Mouse (Mus musculus): ENCODE measurements around the gene Cfap97d1.
"Not testable (repeated sequence)": the region's sequence is repeated elsewhere in the genome, so short reads cannot be mapped to it uniquely, and the experiment has no call there.

Gene Cfap97d1

DNA sequence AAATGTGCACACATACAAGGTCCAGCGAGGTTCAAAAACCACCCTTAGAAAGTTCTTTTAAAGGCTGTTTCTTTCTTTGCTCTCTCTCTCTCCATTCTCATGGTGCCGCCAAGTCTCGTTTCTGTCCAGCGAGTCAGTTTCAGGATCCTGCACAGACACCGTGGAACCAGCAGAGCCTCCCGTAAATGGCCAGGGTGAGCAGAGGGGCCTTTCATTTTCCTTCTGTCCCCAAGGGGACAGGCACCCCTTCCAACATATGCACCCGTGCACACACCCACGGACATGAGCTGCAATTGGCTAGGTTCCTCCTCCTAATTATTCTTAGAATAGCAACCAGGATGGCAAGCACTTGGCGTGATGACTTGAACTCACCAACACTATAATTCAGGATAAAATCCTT lies 10.6 kb upstream of the Cfap97d1 start:
- no peak for DNase-seq (ENCODE audit: extremely low read depth, low read depth, low spot score)

- no peak for DNase-seq (ENCODE audit: extremely low read depth, low read depth, low spot score)
Measured at GRCm38 (mm10) chr11:101974181-101974580, 9.9 kb upstream of the Cfap97d1 start.

GRCm38 (mm10) chr11:101974923-101975322 lies 9.2 kb upstream of the Cfap97d1 start:
- no peak for DNase-seq (ENCODE audit: extremely low read depth, low read depth, low spot score)

DNA sequence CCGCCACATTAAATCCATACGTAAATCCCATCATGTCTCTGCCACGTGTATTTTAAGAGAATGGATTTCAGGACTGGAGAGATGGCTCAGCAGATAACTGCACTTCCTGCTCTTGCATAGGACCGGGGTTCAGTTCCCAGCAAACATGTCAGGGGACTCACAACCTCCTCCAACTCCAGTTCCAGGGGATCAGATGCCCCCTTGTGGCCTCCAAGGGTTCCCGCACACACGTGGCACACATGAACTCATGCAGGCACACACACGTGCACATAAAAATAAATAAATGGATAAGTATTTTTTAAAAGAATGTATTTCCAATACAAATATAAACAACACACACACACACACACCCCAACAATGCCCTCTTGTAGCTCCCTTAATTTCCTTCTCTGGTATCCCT lies 7.1 kb upstream of the Cfap97d1 start:
- no peak for DNase-seq (ENCODE audit: extremely low read depth, low read depth, low spot score)

- DNase-seq (ENCODE audit: extremely low read depth, low read depth, low spot score): no peak
Measured at GRCm38 (mm10) chr11:101979140-101979539, 4.9 kb upstream of the Cfap97d1 start.

- DNase-seq (ENCODE audit: extremely low read depth, low read depth, low spot score): no peak
Measured at GRCm38 (mm10) chr11:101980603-101981157, 3.4 kb upstream of the Cfap97d1 start.

GRCm38 (mm10) chr11:101981850-101982249 lies 2.2 kb upstream of the Cfap97d1 start:
- no peak for DNase-seq (ENCODE audit: extremely low read depth, low read depth, low spot score)

- no peak for DNase-seq (ENCODE audit: extremely low read depth, low read depth, low spot score)
Measured at GRCm38 (mm10) chr11:101982981-101983411, 1.1 kb upstream of the Cfap97d1 start.

GRCm38 (mm10) chr11:101983431-101983921 lies 603 bp upstream of the Cfap97d1 start:
- DNase-seq (ENCODE audit: extremely low read depth, low read depth, low spot score): no peak

- DNase-seq (ENCODE audit: extremely low read depth, low read depth, low spot score): not testable (repeated sequence)
Measured at GRCm38 (mm10) chr11:101985450-101985849, 1.4 kb downstream of the Cfap97d1 start.

DNA sequence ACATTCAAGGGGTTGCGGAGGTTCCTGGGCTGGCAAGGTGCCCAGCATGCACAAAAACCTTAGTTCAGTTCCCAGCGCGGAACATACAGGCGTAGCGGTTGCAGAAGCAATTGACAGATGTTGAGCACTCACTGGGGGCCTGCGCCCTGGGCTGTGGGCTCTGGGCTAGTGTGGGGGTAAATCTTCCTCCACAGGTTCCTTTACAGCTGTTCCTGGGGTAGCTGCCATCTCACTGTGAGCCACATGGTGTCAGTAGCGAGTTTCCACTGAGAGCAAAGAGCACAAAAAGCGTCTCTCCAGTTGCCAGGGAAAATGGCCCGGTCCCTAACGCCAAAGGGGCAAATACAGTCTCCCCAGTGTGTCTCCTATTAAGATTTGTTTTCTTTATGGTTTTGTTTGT lies 1.9 kb downstream of the Cfap97d1 start:
- DNase-seq (ENCODE audit: extremely low read depth, low read depth, low spot score): no peak

DNA sequence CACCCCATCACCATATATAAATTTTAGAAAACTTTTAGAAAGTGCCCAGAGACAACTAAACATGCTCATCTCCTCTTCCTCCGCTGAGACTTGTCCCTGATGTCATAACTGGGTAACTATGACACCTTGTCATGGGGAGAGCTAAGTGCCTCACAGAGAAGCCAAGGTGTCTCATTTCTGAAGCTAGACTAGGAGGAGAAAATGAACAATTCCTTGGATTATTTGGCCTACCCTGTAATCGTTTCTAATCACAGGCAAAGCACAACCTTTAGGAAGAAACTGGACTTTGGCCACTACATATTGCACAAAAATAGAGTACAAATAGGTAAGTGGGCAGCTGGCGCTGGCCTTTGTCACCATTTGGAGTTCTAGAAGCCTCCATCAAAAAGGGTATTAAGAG lies 2.8 kb downstream of the Cfap97d1 start, which contains the start of gene Dusp3:
Gene Dusp3, minus strand, starts transcription at position 101 of the 400 bp plus-strand sequence.
- DNase-seq (ENCODE audit: extremely low read depth, low read depth, low spot score): no peak

GRCm38 (mm10) chr11:101990244-101990643 lies 6.2 kb downstream of the Cfap97d1 start:
- DNase-seq (ENCODE audit: extremely low read depth, low read depth, low spot score): no peak

DNA sequence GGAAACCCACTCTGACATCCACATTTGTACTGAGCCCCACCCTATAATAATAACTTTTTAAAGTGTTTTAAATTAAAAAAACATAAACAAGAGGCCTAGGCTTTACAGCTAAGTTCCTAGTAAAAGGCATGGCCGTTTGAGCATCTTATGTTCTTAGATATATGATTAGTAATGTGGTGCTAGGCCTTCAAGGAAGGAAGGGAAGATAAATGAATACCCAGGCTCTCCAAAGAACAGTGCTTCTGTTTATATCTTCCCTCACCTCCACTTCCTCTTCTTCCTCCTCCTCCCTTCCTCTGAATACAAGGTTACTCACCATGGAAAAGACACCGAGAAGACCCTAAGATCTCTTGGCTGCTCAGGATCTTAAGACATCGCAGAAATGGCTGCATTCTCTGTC lies 7.7 kb downstream of the Cfap97d1 start:
- no peak for DNase-seq (ENCODE audit: extremely low read depth, low read depth, low spot score)

DNA sequence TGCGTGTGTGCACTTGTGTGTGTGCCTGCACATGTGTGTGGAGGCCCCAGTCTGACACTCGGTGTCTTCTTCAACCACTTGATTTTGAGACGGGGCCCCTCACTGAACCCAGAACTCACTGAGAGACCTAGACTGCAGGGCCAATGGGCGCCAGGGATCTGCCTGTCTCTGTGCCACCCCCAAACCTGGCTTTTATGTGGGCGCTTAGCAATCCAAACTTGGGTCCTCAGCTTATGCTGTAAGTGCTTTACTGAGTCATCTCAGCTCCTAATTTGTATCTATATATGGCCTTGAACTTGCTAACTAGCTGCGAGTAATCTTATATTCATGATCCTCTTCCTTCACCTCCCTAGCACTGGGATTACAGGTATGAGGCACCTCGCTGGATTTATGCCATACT lies 8.3 kb downstream of the Cfap97d1 start:
- no peak for DNase-seq (ENCODE audit: extremely low read depth, low read depth, low spot score)

DNA sequence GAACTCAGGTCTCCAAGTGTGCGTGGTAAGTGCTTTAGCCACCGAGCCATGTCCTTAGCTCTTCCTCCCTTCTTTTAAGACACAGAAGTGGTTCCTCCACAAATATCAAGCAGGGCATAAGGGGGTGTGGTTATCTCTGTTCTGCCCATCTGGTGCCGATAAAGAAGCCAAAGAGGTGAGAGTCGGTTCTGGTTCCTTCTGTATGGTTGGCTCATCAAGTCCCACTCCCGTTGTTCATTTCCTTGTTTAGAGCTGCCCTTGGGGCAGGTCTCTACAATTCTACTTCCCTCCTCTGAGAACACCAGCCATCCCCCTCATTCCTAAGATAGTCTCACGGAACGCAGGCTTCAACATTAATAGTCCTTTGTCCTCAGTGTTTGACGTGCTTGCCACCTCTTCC lies 10.0 kb downstream of the Cfap97d1 start:
- DNase-seq (ENCODE audit: extremely low read depth, low read depth, low spot score): no peak

DNA sequence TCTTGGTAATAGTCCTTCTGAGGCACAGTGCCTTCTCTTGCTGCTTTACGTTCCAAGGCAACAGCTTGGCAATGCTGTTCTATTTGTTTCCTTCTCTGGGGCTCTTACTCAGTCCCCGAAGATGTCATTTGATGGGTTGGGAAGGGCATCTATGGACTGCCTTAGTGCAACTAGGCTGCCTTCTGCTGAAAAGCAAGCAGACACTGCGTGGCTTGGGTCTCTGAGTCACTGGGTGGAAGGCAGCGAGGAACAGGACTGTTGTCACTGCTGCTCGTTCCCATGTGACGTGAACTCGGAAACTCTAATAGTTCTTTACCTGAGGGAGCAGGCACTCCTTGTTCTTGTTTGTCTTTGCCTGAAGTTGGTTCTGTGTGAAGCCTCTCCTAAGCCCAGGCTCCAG lies 11.9 kb downstream of the Cfap97d1 start:
- no peak for DNase-seq (ENCODE audit: extremely low read depth, low read depth, low spot score)

DNA sequence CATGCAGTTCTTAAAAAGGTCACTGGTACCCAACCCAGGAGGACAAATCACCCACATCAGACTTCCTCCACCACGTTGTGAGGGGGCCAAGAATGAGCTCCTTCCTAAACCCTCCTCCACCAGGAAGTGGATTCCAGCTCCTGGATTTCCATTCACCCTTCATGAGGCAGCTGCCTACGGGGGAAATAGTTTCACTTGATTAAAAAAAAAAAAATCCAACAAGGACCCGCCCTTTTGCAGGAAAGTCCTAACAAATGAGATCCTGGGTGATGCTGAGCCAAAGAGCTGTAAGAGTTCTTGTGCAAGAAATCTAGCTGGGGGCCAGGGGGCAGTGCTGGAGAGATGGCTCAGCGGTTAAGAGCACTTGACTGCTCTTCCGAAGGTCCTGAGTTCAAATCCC lies 14.2 kb downstream of the Cfap97d1 start:
- DNase-seq (ENCODE audit: extremely low read depth, low read depth, low spot score): peak; percentile 42

- DNase-seq (ENCODE audit: extremely low read depth, low read depth, low spot score): peak; percentile 5
Measured at GRCm38 (mm10) chr11:101999466-101999865, 15.4 kb downstream of the Cfap97d1 start.

- no peak for DNase-seq (ENCODE audit: extremely low read depth, low read depth, low spot score)
Measured at GRCm38 (mm10) chr11:102004251-102004650, 20.2 kb downstream of the Cfap97d1 start.

DNA sequence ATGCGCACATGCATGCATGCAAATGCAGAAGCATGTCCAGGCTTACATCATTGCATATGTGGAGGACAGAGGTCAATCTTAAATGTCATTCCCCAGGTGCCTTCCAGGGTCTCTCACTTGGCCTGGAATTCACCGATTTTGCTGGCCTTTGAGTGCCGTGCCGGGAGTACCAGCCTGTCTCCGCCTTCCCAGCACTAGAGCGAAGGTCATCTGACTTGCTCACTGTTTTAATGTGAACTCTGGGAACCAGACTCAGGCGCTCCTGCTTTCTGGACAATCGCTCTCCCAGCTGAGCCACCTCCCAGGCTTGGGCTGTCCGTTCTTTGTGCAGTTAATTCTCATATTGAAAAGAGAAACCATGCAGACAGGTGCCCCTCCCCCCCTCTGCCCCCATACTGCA lies 22.2 kb downstream of the Cfap97d1 start:
- DNase-seq (ENCODE audit: extremely low read depth, low read depth, low spot score): no peak

DNA sequence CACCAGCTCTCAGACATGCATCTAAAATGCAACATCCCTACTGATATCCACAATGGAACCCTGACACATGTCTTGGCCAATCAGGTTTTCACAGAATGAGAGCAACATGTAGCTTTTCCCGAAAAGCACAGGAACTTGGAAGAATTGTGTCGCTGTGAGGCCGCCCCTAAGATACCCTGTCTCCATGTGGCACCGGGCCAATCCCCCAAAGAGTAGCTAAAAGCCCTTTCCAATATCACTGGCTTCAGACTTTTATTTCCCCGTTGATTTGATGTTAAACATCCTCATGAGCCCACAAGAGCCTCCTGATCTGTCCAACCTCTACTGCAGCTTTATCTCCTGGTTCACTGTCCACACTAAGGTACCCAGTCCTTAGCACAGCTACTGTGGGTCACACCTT lies 22.6 kb downstream of the Cfap97d1 start:
- DNase-seq (ENCODE audit: extremely low read depth, low read depth, low spot score): no peak

DNA sequence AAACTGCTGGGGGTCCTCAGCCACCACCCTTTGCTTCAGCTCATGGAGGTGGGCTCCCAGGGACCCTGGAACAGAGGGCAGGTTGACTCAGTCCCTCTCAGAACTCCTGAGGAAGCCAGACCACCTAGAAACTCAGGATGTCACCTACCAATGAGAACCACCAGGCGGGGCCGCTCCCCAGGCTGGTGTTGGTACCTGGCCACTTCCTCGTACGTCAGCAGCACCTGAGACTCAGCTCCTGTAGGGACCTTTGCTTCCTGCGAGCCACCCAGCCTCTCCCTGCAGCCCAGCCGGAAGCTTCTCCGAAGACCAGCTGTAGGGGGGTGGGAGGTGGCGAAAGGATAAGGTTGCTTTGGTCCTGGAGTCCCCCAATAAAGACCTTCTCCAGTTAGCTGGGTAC lies 24.3 kb downstream of the Cfap97d1 start:
- DNase-seq (ENCODE audit: extremely low read depth, low read depth, low spot score): no peak

Measured in fat pad, adult 2 months (tissue).